Mouse (Mus musculus) urinary bladder, postnatal 25 days (tissue): ENCODE data around the gene Rap1gap2.

Experiments used
- DNase-seq: peaks from one replicate; pipeline ENCODE4 v3.0.0; 2022; ENCODE audit warnings: low spot score

Rap1gap2 gene

GRCm38 (mm10) chr11:74501989-74502388, 108.7 kb downstream of the Rap1gap2 start:
- DNase-seq: no peak

- no peak for DNase-seq
Observed at GRCm38 (mm10) chr11:74501061-74501460, 109.7 kb downstream of the Rap1gap2 start.

GRCm38 (mm10) chr11:74499521-74500099, 111.1 kb downstream of the Rap1gap2 start:
- no peak for DNase-seq

GRCm38 (mm10) chr11:74499058-74499457, 111.7 kb downstream of the Rap1gap2 start:
- DNase-seq: no peak

- no peak for DNase-seq
Observed at GRCm38 (mm10) chr11:74496581-74496980, 114.1 kb downstream of the Rap1gap2 start.

- no peak for DNase-seq
Observed at GRCm38 (mm10) chr11:74493936-74494335, 116.8 kb downstream of the Rap1gap2 start.

- no peak for DNase-seq
Observed at GRCm38 (mm10) chr11:74493172-74493862, 117.4 kb downstream of the Rap1gap2 start.

- DNase-seq: no peak
Observed at GRCm38 (mm10) chr11:74491130-74491529, 119.6 kb downstream of the Rap1gap2 start.

GRCm38 (mm10) chr11:74489239-74489638, 121.5 kb downstream of the Rap1gap2 start:
- DNase-seq: no peak

- no peak for DNase-seq
Observed at GRCm38 (mm10) chr11:74487952-74488351, 122.8 kb downstream of the Rap1gap2 start.

- no peak for DNase-seq
Observed at GRCm38 (mm10) chr11:74485435-74486217, 125.1 kb downstream of the Rap1gap2 start.

- no peak for DNase-seq
Observed at GRCm38 (mm10) chr11:74483871-74484270, 126.8 kb downstream of the Rap1gap2 start.

- DNase-seq: no peak
Observed at GRCm38 (mm10) chr11:74483153-74483817, 127.4 kb downstream of the Rap1gap2 start.

- no peak for DNase-seq
Observed at GRCm38 (mm10) chr11:74481797-74482196, 128.9 kb downstream of the Rap1gap2 start.

GRCm38 (mm10) chr11:74479715-74480289, 130.9 kb downstream of the Rap1gap2 start:
- DNase-seq: no peak

- no peak for DNase-seq
Observed at GRCm38 (mm10) chr11:74478877-74479276, 131.8 kb downstream of the Rap1gap2 start.

- DNase-seq: no peak
Observed at GRCm38 (mm10) chr11:74472671-74473070, 138.0 kb downstream of the Rap1gap2 start.

- DNase-seq: no peak
Observed at GRCm38 (mm10) chr11:74468195-74468594, 142.5 kb downstream of the Rap1gap2 start.

- peak; percentile 37 for DNase-seq
Observed at GRCm38 (mm10) chr11:74465712-74466111, 145.0 kb downstream of the Rap1gap2 start.

- no peak for DNase-seq
Observed at GRCm38 (mm10) chr11:74464181-74464977, 146.3 kb downstream of the Rap1gap2 start.

GRCm38 (mm10) chr11:74462651-74463050, 148.1 kb downstream of the Rap1gap2 start:
- DNase-seq: no peak
